Mouse (Mus musculus): Measurements from ENCODE around the gene Bbs7.

Gene Bbs7

DNA sequence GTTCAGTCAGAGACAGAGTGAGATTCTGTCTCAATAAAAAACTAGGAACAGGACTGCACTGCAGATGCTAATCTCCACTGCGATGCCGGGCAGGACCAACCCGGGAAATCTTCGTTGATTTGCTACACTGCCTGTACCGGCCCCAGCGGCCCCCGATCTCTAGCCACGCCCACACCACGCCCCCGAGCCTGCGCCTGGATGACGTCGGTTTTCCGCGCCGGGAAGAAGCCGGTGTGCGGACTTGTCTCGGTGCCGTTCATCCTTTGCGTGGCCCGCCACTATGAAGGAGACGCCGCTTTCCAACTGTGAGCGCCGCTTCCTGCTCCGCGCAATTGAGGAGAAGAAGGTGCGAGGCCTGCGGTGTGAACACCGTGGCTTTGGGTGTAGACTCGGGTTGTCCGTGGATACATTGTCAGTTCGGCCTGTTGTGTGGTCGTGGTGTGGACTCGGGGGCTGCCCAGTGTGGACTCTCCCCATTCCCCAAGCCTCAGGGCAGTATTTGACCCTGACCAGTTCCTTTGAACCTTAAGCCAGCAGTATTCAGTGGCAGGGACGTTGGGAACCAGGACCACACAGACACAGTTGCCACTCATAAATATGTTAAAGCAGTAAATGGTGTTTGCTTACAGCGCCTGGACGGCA lies 60.8 kb downstream of the Bbs7 start, which contains the start of gene Exosc9:
Gene Exosc9, plus strand, starts transcription at position 201 of the 642 bp plus-strand sequence.
- in situ Hi-C loops (cut with MboI, MseI): loop anchor here in 1 of 2 experiments (10.0 kb wide), 1 partner anchor 322 kb away; no protein-coding TSS in a partner anchor

DNA sequence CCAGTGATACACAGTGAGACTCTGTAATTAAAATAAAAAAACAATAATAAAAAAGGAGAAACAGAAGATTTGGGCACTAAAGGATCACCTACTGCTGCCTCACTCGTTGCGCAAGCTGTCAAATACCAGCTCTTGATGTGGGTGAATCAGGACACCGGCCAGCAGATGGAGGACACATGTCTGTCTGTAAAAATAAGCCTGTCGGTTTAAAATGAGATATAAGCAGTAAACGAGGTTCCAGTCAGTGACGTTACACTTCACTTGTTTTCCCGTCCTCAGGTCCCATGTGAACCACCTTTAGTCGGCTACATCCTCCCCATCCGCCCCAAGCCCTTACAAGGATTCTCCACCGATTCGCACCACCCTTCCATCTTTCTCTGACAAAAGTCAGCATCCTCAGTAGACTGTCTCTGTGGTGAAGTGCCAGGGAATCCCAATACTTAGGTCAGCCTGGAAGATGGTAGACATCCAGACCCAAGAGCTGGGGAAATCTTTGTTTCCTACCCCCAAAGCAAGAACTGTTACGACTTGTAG lies 61.4 kb downstream of the Bbs7 start:
- in situ Hi-C loops (cut with MboI, MseI): loop anchor here in 1 of 2 experiments (10.0 kb wide), 1 partner anchor 323 kb away; no protein-coding TSS in a partner anchor

DNA sequence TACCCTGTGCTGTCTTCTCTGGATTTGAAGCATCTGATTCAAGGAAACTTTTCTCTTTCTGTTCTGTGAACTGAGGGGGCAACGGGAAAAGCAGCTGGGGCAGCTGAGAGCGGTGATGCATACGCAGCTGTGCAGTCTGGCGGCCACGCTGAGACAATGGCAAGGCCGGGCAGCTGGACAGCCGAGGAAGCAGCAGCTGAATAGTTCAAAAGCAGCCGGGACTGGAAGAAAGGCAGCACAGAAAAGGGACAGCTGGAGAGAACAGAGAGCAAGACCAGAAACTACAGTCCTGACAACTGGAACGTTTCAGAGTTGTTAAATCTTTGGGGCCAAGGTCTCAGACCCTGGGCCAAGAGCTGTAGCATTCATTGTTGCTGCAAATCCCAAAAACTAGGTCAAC lies 61.9 kb downstream of the Bbs7 start:
- in situ Hi-C loops (cut with MboI, MseI): loop anchor here in 1 of 2 experiments (10.0 kb wide), 1 partner anchor 323 kb away; no protein-coding TSS in a partner anchor

DNA sequence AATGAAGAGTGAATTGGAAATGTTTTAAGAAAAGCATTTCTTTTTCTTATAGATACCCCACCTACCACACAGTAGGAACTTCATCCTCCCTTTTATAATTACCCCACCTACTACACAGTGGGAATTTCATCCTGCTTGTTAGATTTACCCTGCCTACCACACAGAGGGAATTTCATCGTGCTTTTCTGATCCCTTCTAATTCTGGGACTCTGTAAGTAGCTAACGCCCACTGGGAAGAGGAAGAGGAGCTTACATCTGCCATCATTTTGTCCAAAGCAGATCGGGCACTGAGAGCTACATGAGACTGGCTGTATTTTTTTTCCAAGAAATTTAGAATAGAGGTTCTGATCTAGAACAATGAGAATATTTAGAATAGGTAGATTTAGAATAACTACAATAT lies 68.3 kb downstream of the Bbs7 start:
- in situ Hi-C loops (cut with MboI, MseI): no loop called here

DNA sequence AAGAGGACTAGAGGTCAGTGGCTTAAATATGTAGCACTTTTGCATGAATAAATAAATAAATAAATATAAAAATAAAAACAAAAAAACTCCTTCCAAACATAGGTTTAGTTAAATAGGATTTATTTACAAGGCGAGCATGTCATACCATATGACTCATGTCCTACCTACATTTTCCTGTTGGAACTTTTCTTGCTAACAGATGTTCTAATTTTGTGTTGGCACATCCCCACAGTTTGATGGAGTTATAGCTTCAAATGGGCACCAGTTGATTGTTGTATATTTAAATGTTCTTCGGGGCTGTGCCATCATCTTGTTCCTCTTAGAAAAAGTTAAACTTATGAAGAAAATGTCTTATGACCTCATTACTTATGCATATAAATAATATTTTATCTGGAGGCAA lies 71.9 kb downstream of the Bbs7 start:
- in situ Hi-C loops (cut with MboI, MseI): no loop called here

DNA sequence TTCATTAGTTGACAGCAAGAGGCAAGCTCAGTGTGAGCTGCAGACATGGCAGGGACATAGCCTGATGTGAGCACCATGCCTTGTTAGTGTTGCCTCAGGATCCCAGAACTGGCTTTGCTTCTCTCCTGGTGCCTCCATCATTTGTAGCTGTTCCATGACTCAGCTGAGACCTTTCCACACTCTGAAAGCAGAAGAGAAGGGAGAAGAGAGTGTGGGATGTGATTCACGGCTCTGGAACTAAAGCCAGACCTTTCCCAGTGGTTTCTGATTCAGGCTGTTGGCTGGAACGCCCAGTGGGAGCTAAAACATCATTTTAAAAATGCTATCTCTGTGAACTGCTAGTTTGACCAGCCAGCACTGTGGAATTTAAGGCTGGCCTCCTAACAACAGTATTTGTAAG lies 72.5 kb downstream of the Bbs7 start:
- in situ Hi-C loops (cut with MboI, MseI): no loop called here

DNA sequence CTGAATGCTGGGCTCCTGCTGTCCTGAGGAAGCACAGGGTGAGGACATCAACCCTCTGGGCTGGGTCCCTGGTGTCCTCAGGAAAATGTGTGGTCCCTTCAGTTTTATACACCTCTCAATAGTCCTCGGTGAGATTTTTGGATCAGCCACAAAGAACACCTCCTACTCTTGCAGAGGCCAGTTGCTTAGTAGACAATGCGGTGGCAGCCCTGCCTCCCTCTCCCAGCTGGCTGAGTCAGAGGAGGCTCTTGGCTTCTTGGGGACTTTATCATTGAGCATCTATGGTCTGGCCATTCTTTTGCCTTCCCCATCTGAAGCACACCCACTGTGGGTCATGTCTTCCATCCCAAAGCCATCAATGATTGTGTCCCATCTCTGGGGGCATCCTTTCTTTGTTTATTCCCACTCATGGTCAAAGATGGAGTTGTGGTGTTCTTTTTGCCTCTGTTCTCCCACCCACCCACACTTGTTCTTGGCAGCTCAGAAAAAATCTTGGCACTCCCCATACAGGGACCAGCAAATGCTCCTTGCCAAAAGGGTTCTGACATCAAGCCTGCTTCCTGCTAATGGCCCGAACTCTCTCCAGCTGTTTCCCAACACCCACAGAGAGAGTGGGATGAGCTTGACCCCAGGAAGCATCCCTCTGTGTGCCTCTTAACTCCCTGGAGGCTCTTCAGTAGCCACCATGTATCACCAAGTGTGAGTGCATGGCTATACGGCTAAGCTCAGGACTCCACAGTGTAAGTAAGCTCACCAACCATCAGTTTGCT lies 75.4 kb downstream of the Bbs7 start:
- in situ Hi-C loops (cut with MboI, MseI): loop anchor here in 1 of 2 experiments (5.0 kb wide), 1 partner anchor 71 kb away; no protein-coding TSS in a partner anchor

DNA sequence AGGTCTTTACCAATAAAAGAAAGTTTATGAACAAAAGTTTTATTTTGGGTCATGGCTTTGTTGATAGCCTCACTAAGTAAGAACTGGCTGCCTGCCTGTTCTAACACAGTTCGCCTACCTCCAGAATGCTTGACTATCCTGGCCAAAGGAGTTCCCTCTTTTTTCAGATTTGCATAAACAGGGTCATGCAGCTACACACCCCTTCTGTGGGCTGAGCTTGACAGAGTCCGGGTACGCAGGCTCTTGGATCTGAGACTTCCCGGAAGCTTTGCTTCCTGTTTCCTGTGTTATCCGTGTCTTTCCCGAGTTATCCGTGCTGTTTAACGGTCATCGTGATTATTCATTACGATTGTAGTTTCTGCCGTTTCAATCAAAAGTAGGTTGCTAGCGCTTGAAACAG lies 77.2 kb downstream of the Bbs7 start:
- in situ Hi-C loops (cut with MboI, MseI): loop anchor here in 1 of 2 experiments (5.0 kb wide), 1 partner anchor 69 kb away; no protein-coding TSS in a partner anchor

DNA sequence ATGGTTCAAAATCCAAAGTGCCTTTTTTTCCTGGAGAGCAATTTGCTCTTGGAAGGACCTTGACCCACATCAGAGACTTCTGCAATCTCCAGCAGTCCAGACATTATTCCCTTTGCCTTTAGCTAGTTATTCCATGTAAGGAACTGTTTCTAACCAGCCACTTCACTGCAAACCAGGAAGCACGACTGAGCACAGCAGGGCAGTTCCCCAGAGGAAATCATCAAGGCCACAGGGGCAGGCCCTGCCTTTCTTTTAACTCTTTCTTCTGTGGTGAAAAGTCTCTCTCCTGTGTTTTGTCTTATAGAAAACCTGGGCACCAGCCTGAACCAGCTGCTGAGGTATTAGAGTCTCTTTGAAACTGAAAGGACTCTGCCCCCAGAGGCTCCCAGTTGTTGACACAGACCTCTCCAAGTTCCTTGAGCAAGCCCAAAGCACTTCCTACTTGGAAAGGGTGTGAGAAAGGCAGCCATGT lies 80.0 kb downstream of the Bbs7 start:
- in situ Hi-C loops (cut with MboI, MseI): no loop called here

DNA sequence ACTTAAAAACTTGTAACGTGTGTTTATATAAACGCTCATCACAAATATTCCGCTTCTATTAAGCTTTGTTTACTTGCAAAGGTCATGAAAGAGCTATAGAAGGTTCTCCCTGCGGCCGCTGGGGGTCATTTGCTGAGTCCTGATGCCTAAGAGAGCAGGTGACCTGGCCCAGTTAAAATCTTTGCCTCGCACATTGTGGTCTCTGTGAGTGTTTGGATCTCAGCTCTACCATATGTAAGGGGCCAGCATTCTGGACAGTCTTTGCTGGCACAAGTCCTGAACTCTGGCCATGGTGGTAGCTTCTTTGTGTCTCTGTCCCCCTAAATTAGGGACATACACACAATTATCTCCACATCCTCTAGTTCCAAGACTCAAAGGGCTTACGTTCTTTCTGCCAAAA lies 80.5 kb downstream of the Bbs7 start:
- in situ Hi-C loops (cut with MboI, MseI): no loop called here

DNA sequence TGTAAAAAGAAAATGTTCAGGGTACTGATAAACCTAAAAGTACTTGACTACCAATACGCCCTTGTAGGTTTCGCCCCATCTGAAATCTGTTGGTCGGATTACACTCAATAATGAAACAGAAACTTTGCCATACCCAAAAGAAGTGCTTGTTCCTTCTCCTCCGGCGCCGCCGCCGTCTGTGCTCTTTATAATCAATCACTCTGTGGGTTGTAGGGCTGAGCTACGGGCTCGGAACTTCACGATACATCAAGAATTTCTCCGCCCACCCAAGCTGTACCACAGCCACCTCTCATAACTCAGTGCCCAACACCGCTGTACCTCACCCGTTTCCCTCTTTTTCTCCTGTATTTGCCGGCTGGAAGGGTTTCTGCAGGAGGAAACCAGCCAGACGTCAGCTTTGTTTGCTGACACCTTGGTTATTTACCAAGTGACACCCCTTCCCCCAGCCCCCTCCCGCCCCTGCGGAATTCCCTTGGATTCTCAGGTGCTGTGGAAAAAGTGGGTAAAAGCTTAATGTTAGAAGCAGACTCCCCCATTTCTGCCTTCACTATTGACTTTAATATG lies 81.2 kb downstream of the Bbs7 start:
- in situ Hi-C loops (cut with MboI, MseI): no loop called here

DNA sequence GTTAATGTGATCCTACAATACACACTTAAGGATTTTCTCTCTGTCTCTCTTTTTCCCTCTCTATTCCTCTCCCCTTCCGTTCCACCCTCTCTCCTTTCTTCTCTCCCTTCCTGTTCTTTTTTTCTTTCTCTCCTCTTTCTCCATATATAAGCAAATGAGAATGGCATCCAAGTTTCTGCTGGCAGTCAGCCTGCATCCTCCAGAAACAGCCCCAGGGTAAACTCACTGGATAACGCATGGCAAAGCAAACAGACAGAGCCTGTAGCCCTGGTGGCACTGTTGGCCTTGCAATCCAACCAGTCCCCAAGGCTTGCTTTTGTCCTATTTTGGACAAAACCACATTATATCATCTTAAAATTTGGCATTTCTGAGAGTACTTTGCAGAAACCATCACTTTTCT lies 82.0 kb downstream of the Bbs7 start:
- in situ Hi-C loops (cut with MboI, MseI): no loop called here

DNA sequence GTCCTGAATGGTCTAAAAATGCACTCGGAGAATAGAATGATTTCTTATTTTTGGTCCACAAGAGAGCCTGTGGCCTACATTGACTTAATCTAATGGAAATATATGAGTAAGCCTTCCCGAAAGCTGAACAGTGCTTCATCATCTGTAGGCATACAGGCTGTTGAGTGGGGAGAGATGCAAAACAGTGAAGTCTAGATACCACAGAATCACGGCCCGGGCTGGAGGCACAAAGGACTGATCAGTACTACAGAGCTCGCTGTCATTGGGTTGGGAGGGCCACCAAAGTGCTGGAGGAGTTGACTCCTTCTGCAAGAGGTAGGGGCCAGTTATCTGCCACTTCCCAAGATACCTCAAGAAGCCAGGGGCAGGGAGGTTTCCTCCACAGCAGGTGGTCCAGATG lies 82.5 kb downstream of the Bbs7 start:
- in situ Hi-C loops (cut with MboI, MseI): no loop called here

DNA sequence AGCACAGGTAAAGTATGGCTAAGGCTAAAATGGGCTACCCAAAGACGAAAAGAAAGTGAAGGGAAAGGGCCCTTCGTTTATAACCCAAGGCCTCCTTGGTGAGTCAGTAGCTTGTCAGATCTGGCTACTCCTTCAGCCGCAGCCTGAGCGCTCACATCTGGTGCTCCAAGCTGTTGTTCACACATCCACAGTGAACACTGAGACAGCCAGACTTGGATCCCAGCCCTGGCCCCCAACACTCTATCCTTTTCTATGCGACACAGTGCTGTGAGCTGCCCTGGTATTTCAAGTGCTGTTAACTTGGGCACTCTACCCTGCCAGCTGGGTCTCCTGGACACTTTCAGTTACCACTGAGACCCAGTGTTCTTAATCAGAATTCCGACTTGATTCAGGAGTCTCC lies 82.9 kb downstream of the Bbs7 start:
- in situ Hi-C loops (cut with MboI, MseI): no loop called here

DNA sequence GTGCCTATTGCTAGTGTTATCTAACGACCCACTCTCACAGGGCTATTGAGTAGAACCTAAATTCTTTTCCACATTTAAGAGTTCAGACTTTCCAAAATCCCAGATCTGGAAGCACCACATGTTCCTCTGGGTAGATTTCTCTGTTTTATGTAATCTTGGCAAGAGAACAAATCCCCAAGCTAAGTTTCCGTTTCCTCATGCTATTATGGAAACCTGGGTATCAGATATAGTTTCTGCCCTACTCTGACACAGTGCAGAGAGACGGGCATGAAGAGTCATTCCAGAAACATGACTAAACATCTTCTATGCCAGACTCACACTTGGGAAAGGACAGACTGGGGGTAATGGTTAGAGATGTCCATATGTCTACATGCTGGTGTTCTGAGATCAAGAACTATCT lies 88.8 kb downstream of the Bbs7 start:
- in situ Hi-C loops (cut with MboI, MseI): no loop called here

Measured in T-helper 17 cell (primary cell).